Comparison of ENCODE assay signal across 9 mouse cellular contexts in the genomic region with DNA sequence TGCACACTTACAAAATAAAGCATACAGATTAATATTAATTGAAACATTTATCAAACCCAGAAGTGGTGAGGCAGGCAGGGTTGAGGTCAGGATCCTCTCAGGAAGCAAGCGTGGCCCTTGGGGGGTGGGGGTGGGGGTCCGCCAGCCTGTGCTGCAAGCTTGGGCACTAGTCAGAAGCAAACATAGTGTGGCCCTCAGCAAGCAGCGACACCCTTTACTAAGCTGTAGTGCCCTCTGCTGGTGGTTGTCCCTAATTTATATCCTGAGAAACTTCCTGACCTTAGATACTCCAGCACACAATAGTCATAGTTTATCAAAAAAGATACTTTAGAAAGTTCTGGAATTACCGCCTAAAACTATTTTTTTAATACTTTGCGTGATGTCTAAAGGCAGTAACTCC. TPM values are rescaled to one million over a fixed set of nuclear protein-coding genes. Genes with fewer than 3 reads are reported as not detected.
DNase-seq lines count a peak whose midpoint lies in the region; ATAC-seq and TF ChIP-seq lines count a peak whose summit lies in the region.
"Had no signal": no experiment of that assay in that cellular context is flagged by ENCODE, and none has a peak within 500 bp of the region (broad histone marks: within the 10 kb centered on the region; RNA-seq: fewer than 3 reads in every experiment).

No protein-coding gene starts in this region.

- H3K4me3 ChIP-seq in forebrain, embryonic 10.5 days = no peak overlapping the region
- H3K4me3 ChIP-seq in forebrain, embryonic 15.5 days = no peak overlapping the region
- no peak overlapping the region for H3K4me3 ChIP-seq in hindbrain, postnatal 0 days (ENCODE audit: low read length)
- H3K4me3 ChIP-seq in liver, postnatal 0 days (ENCODE audit: low read depth, low read length) = no peak overlapping the region

- no peak for ATAC-seq in forebrain, embryonic 15.5 days (replicated peaks)
- ATAC-seq in hindbrain, postnatal 0 days = peak; percentile 36; the same call in 1 of the 2 replicates
- ATAC-seq in liver, postnatal 0 days = 0 out of 2 replicates have a peak, but pooled peaks have one; percentile 35

- peak; percentile 48 for DNase-seq in forebrain, embryonic 10.5 days (ENCODE audit: extremely low spot score, low spot score)
- DNase-seq in 3134 (ENCODE audit: extremely low read depth, insufficient read length, low spot score) = peak; percentile 58
- peak; percentile 93 for DNase-seq in adipocyte (ENCODE audit: low spot score)
- peak; percentile 66 for DNase-seq in embryo, embryonic 11.5 days (ENCODE audit: low read depth, low spot score)
- peak; percentile 90 for DNase-seq in hindbrain, postnatal 0 days (ENCODE audit: low spot score)
- DNase-seq in liver, postnatal 0 days = peak; percentile 84
- peak; percentile 74 for DNase-seq in right cerebral cortex, postnatal 14 days

- TF ChIP-seq CTCF in hindbrain, postnatal 0 days (IDR thresholded peaks at IDR 0.05; ENCODE audit: low read depth) = peak; percentile 77
- peak; percentile 91 for TF ChIP-seq CTCF in liver, postnatal 0 days (IDR thresholded peaks at IDR 0.05; ENCODE audit: low read depth)

- WGBS in forebrain, embryonic 10.5 days = 36% methylated on average over 5 of the region's 5 CpGs
- 29% methylated on average over 5 of the region's 5 CpGs for WGBS in forebrain, embryonic 15.5 days
- 32% methylated on average over 5 of the region's 5 CpGs for WGBS in hindbrain, postnatal 0 days
- 22% methylated on average over 5 of the region's 5 CpGs for WGBS in liver, postnatal 0 days (ENCODE audit: insufficient replicate concordance)

- no peak for TF ChIP-seq EP300 in liver, postnatal 0 days (IDR thresholded peaks at IDR 0.05; ENCODE audit: low read depth)

- H3K9me3 ChIP-seq in forebrain, embryonic 10.5 days = no peaks in the 10 kb centered on the region
- H3K9me3 ChIP-seq in forebrain, embryonic 15.5 days = no peaks in the 10 kb centered on the region
- H3K9me3 ChIP-seq in hindbrain, postnatal 0 days (ENCODE audit: low read length) = no peaks in the 10 kb centered on the region
- H3K9me3 ChIP-seq in liver, postnatal 0 days (ENCODE audit: low read length) = no peaks in the 10 kb centered on the region

- no peak overlapping the region for H3K4me2 ChIP-seq in forebrain, embryonic 15.5 days (replicated peaks)
- H3K4me2 ChIP-seq in hindbrain, postnatal 0 days (ENCODE audit: low read depth, low read length) = no peak overlapping the region
- H3K4me2 ChIP-seq in liver, postnatal 0 days (ENCODE audit: low read depth, low read length) = no peak overlapping the region

- H3K4me1 ChIP-seq in forebrain, embryonic 10.5 days = no peaks in the 10 kb centered on the region; the same call in 1 of the 2 replicates
- H3K4me1 ChIP-seq in forebrain, embryonic 15.5 days = no peaks in the 10 kb centered on the region
- 0 out of 2 replicates have a peak, but pooled peaks cover 2% of the 10 kb centered on the region for H3K4me1 ChIP-seq in hindbrain, postnatal 0 days (ENCODE audit: insufficient read depth, low read length)
- H3K4me1 ChIP-seq in liver, postnatal 0 days (ENCODE audit: insufficient read depth) = peaks cover 3% of the 10 kb centered on the region; the same call in 1 of the 2 replicates

- H3K36me3 ChIP-seq in forebrain, embryonic 10.5 days (replicated peaks) = peaks cover 56% of the 10 kb centered on the region
- peaks cover 32% of the 10 kb centered on the region for H3K36me3 ChIP-seq in forebrain, embryonic 15.5 days
- H3K36me3 ChIP-seq in hindbrain, postnatal 0 days (ENCODE audit: insufficient read depth, low read length) = peaks cover 33% of the 10 kb centered on the region; the same call in 1 of the 2 replicates
- H3K36me3 ChIP-seq in liver, postnatal 0 days (replicated peaks; ENCODE audit: insufficient read depth, low read length) = peaks cover 23% of the 10 kb centered on the region

- no peaks in the 10 kb centered on the region for H3K27me3 ChIP-seq in forebrain, embryonic 10.5 days (ENCODE audit: poor library complexity, severe bottlenecking)
- no peaks in the 10 kb centered on the region for H3K27me3 ChIP-seq in forebrain, embryonic 15.5 days
- no peaks in the 10 kb centered on the region for H3K27me3 ChIP-seq in hindbrain, postnatal 0 days (ENCODE audit: insufficient read depth, low read length)
- H3K27me3 ChIP-seq in liver, postnatal 0 days (ENCODE audit: insufficient read depth, low read length) = no peaks in the 10 kb centered on the region

- H3K27ac ChIP-seq in forebrain, embryonic 10.5 days = no peak overlapping the region
- H3K27ac ChIP-seq in forebrain, embryonic 15.5 days (replicated peaks) = no peak overlapping the region
- H3K27ac ChIP-seq in hindbrain, postnatal 0 days = no peak overlapping the region
- H3K27ac ChIP-seq in liver, postnatal 0 days (ENCODE audit: low read depth) = no peak overlapping the region

- no peak overlapping the region for H3K9ac ChIP-seq in forebrain, embryonic 15.5 days (replicated peaks)
- H3K9ac ChIP-seq in hindbrain, postnatal 0 days (replicated peaks; ENCODE audit: low read length) = no peak overlapping the region
- no peak overlapping the region for H3K9ac ChIP-seq in liver, postnatal 0 days (replicated peaks)

RNA-seq across cellular contexts. Expression of a gene that starts 38.5 kb away (rescaled TPM):
- 10.1 and 11.0 TPM in 2 replicates for polyA plus RNA-seq in forebrain, embryonic 10.5 days (2016; fragmentation: Nextera tagmentation; extraction: Ambion mirVana)
- polyA plus RNA-seq in forebrain, embryonic 15.5 days (2015; fragmentation: Nextera tagmentation; extraction: Ambion mirVana) = 16.0 and 20.4 TPM in 2 replicates
- 78.2 and 90.5 TPM in 2 replicates for total RNA-seq in hindbrain, postnatal 0 days (2014; rRNA removed)
- 18.6 and 19.2 TPM in 2 replicates for polyA plus RNA-seq in hindbrain, postnatal 0 days (2015; fragmentation: Nextera tagmentation; extraction: Ambion mirVana)
- 2.9 and 3.5 TPM in 2 replicates for polyA plus RNA-seq in liver, postnatal 0 days (2015; fragmentation: Nextera tagmentation; extraction: Ambion mirVana)

RNA-seq across cellular contexts. Expression of a gene that starts 53.5 kb away (rescaled TPM):
- 0.15 TPM in 1 of 2 replicates, not detected in the other for polyA plus RNA-seq in forebrain, embryonic 10.5 days (2016; fragmentation: Nextera tagmentation; extraction: Ambion mirVana)
- not detected in 2 replicates for polyA plus RNA-seq in forebrain, embryonic 15.5 days (2015; fragmentation: Nextera tagmentation; extraction: Ambion mirVana)
- not detected in 2 replicates for total RNA-seq in hindbrain, postnatal 0 days (2014; rRNA removed)
- polyA plus RNA-seq in hindbrain, postnatal 0 days (2015; fragmentation: Nextera tagmentation; extraction: Ambion mirVana) = not detected in 2 replicates
- polyA plus RNA-seq in liver, postnatal 0 days (2015; fragmentation: Nextera tagmentation; extraction: Ambion mirVana) = 0.49 and 0.64 TPM in 2 replicates
- total RNA-seq: layer of hippocampus, adult 18-20 months had no signal
